Mouse (Mus musculus) right cerebral cortex, adult 18-20 months (tissue): ENCODE data around the gene Cacna2d4.
A peak's percentile ranks its signal among the peaks of the same experiment; 100 is the strongest.

ENCODE experiments used
- DNase-seq: peaks from one replicate; pipeline ENCODE4 v3.0.0; 2022; ENCODE audit warnings: mixed read lengths

Cacna2d4 gene

DNA sequence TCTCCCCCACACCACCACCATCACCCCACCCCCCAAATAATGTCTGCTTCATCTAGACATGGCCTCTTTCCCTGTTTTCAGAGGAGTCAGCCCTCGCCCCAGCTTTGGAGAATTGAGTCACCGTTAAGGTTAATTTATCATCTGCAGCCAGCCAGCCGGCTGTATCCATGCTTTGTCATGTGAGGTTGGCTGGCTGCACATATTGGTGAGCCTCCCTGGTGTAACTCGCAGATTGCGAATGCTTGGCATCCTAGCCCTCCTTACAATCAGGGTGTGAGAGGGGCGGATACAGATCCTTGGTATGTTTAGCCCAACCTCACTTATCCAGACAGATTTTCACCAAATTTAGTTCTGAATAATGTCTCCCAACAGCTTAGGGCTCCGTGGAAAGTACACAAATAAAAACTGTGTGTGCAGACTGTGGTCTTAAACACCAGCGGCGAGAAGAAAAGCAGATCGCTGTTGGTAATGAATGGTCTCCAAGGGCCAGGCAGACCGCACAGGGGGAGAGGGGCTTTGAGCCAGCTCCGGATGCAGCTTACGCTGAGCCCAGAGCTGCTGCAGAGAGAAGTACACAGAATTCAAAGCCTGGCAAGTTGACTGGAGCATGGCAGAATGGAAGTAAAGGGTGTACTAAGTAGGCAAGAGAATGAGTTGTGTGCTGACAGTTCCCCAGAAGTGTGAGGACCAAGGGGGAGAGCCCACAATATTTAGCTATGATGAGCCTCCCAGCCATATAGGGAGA is 11.7 kb upstream of the Cacna2d4 start:
- no peak for DNase-seq

DNA sequence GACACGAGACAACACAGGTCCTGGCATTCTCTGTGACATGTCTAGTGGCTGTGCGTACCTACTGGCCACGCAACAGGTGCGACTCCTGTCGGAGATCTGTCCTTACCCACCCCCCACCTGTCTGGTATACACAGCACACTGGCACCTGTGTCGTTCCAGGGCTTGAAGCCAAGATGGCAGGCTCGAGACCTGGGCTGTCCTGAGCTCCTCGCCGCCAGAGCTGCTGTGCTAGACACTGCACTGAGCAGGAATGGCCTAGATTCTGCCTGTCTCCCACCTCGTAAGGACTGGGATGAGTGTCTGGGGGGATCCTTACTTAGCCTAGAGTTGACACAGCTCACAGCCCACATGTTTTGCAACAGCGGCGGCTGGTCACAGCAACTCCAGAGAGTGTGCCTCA is 11.1 kb upstream of the Cacna2d4 start:
- no peak for DNase-seq

DNA sequence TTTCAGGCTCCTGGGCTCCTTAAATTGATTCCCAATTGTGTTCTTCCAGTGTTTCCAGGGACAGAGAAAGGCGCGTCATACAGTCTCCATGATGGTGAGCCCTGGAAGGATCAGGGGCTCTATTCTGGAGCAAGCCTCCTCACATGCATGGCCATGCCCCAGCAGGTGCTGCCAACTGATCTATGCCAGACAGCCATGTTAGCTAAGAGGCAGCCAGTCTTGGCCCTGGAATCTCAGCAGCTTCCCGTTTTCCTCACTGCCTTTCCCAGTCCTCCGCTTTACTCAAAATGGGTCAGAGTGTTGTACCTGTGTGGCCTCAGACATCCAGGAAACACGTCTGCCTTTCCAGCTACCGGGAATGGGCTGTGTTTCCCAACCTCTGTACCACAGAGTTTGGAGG is 10.6 kb upstream of the Cacna2d4 start:
- DNase-seq, result no peak

DNA sequence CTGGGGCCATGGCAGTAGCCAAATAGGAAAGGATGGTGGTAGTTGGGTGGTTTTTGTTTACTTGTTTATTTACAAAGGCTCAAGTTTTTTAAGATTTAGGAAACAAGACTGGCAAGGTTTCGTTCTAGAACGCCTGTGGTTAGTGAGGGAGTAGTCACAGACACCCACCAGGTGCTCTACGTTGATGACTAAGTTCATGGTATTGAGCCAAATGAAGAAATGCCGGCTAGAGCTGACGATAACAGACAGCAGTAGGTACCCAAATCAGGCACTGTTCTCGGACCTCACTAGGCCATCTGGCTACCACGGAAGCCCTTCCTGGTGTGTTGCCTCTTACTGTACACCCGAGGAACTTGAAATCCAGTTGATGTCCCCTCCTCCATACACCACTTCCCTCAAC is 9.3 kb upstream of the Cacna2d4 start:
- no peak for DNase-seq

DNA sequence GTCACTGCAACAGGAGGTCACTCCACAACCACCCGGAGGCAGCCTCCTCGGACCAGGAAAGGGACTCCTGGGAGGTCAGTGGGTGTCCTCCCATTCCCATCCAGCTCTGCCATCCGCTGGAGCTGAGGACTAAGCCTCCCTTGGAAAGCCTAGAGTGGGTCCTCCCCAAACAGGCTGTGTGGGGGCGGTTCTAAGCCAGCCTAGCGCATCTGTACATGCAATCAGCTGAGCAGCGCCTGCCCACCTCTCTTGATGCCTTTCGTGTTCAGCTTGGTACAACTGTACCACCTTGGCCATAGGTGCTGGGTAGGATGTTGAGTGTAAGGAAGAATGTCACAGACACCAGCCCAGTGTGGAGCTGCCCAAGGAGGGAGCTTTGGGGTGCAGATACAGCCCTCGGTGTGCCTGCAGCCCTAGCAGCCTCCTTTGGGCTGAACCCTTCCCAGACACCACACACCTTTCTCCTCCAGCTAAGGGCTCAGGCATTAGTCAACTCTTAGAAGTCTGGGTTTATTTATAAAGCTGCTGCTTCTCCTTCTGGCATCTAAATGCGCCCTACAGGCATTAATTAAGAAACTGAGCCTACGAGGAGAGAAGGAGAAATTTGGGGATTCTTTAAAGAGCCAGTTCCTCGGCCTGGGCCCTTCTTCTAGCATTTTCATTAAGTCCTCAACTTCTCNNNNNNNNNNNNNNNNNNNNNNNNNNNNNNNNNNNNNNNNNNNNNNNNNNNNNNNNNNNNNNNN is 7.3 kb upstream of the Cacna2d4 start:
- peak; percentile 54 for DNase-seq

DNA sequence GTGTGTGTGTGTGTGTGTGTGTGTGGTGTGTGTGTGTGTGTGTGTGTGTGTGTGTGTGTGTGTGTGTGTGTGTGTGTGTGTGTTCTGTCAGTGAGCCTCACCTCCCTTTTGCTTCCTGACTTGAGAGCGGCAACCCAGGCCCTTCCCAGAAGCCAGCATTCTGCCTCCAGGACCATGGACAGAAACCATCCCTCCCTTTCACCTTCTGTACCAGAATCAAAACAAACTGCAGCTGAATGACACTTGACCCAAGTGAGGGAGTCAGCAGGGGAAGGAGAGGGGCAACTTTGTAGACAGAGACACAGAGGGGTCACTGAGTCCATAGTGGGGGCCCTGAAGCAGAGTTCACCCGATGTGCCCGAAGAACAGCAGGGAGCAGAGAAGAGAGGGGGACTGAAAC is 3.3 kb upstream of the Cacna2d4 start:
- DNase-seq, result no peak

DNA sequence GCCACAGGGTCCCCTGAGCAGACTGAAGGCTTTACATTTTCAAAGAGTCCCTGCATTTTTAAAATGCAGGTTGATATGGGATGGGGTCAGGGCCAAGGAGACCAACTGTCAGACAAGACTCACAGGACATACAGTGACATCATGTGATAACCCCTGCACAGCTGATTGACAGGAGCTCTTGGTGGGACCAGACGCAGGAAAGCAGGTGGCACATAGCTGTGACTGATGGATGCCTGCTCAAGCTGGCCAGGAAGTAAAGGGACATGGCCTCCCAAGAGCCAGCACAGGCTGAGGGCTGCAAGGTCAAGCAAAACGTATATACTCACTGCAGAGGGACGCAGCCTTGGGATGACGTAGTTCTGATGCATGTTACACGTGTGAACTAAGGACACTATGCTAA is 885 bp upstream of the Cacna2d4 start:
- DNase-seq, result no peak

DNA sequence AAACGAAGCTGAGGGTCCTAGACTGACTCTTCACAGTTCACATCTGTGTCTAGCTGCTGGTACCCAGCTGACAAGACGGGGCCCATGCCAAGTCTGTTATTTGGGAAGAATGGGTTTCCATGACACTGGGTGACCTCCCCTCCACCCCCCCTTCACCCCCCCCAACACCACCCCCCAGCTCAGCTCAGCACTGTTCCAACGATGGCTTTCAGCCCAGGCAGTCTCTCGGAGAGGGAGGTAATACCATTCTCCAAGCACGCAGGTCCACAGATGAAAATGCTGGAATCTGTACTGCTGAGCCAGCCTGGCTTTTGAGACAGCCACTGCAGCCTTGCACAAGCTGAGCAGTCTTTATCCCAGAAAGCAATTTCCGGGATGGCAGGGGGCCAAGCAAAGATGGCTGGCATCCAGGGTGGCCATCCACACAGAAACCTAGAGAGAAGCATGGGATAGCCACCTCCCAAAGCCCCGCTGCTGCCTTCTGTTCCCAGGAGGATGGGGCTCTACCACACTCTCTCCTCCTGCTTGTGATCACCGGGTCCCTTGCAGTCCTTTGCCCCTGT is 1.2 kb downstream of the Cacna2d4 start:
- peak; percentile 67 for DNase-seq

DNA sequence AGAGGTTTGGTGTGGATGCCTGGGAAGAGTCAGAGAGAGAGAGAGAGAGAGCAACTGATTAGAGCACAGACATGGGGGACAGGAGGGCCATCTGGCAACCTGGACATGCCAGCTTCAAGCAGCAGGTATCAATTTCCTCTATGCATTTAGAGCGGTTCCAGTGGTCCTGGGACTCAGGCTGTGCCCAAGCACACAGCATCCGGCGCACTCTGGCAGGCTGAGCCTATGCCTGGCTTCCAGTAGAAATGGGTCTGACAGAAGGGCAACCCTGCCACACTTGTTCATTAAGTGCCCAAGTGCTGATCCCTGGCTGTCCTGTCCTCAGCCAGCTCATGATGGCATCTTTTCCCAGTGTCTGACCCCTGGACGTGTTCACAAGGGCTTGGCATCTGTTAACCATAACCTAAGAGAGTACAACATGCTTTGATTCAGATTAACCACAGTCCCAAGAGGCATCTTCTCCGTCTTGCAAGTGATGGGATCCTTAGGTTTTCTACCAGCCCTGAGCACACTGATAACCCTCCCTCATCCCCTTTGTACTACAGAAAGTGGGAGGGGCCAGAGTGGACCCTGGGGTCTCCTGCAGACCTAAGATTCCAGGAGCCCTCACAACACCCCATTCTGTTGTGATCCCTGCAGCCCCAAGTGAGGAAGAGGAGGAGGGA is 3.1 kb downstream of the Cacna2d4 start:
- no peak for DNase-seq

DNA sequence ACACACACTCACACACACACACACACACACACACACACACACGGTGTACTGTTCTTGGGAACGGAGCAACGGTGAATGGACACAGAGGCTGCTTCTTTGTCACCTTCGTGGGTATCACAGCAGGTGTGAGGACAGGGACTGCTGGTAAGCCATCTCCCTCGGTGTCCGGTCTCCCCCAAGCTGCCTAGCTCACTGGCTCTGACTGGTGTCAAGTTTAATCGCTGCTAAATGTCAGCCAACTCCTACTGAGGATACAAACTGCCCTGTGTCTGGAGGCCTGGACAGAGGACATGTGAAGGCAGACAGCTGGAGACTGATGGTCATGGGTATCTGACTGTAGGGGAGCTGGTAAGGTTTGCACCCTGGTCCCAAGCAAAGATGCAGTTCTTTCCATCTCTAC is 3.9 kb downstream of the Cacna2d4 start:
- no peak for DNase-seq

DNA sequence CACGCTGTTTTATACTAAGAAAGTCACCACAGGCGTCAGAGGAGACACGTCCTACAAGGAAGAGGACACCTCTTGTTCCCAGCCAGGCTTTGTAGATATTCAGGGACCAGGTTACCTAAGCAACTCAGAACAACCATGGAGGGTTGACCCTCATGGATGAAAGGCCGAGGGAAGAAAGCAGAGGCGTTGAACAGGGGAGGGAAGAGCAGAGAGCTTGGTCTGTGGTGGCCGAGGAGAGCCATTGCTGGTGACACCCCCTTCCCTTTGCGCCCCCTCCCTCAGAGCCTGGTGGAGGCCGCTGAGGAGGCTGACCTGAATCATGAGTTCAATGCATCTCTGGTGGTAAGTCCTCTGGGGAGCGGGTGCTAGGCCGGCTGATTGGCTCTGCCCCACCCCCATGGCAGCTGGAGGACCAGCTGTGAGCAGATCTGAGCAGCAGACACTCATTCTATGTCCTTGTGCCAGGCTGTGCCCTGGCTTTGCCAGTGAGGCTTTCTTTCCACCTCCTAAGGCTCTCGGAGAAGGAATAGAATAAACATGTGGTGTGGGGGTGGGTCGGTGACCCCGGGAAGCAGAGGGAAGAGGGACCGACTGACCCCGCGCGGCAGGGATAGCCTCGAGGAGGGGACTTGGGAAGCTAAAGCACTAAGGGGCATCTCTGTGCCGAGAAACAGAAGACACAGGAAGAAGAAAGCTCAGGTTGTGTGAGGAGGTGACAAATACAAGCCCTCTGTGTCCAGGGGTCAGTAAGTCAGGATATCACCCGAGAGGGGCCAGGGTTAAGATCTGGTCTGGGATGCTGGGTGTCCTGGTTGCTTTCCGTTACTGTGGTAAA is 4.8 kb downstream of the Cacna2d4 start:
- DNase-seq, result no peak

DNA sequence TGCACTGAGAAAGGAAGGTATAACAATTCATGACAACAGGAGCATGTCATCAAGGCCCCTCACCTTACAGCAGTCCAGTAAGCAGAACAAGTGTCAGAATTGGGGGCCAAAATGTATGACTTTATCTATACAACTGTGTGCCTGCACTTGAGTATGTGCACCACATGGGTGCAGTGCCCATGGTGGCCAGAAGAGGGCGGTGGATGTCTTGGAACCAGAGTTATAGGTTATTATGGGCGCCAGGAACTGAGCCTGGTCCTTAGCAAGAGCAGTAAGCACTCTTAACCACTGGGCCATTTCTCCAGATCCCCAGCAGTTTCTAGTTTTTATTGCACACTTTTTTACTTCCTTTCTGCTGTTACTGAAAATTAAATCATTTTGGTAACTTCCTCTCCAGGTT is 9.8 kb downstream of the Cacna2d4 start:
- DNase-seq, result no peak

DNA sequence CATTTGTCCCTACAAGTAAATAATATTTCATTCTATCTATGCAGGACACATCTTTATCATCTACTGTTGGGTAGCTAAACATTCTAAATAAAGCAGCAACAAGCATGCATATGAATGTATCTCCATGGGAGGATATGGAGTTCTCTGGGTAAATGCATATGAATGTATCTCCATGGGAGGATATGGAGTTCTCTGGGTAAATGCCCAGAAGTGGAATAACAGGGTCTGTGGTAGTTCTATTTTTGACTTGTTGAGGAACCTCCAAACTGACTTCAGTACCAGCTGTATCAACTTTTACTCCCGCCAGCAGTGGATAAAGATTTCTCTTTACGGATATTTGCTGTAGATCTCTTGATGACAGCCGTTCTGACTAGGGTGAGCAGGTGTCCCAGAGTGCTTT is 12.3 kb downstream of the Cacna2d4 start:
- DNase-seq, result no peak

DNA sequence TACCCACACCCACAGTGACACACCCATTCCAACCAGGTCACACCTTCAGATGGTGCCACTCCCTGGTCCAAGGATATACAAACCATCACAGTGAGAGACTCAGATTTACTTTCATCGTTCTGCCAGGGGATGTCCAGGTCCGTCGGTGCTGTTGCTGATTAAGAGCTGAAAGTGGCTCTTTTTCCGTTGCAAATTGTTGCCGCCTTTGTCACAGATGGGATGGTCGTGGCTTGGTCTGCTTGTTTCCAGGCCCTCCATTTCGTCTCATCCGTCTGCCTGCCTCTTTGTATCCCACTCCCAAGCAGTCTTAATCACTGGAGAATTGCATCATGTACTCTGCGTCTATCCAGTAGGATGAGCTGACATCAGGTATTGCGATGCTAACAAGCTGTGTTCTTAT is 13.4 kb downstream of the Cacna2d4 start:
- DNase-seq, result no peak

DNA sequence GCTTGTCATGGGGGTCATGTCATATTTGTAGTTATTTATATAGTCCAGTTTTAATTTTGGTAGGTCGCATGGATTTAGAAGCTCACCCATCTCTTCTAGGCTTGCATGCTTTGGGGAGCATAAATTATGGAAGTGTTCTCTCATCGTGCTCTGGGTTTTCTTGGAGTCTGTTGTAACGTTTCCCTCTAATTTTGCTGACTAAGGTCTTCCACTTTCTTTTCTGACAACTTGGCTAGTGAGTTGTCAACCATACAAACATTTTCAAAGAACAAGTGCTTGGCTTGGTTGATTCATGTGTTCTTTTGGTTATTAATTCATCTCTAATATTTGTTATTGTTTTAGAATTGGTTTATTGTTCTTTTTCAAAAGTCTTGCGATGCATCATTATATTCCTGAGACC is 15.4 kb downstream of the Cacna2d4 start:
- no peak for DNase-seq

DNA sequence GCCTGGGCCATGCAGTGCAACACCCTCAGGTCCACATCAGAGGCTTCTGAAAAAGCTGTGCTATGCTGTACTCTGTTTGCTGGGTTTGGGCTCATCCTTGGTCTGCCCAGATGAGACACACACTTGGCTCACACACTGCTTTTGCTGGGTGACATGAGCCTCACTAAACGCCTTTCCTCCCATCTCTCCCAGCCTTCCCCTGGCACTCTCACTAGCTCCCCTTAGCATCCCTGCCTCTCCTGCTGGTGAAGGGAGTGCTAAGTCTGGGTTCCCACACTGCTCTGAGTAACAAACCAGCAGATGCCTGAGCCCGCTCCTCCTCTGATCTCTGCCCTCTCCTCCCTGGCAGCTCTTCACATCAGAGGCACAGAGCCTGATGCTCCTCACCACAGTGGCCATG is 40.4 kb downstream of the Cacna2d4 start:
- no peak for DNase-seq

DNA sequence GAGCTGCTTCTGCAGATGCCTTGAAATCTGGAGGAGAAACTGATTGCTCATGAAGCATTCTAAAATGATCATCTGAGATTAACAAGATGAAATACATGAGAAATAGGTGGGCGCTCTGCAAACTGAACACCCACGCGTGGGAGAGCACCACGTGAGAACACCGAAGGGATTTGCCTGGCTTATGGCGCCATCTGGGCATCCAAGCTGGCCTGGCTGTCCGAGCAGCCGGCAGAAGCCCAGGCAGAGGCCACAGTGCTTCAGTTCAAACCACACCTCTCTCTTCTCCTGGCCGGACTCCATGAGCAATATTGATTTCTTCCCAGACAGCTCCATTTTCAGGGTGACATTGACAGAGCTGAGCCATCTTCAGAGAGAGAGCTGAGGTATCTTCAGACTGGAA is 44.4 kb downstream of the Cacna2d4 start:
- DNase-seq, result peak; percentile 79

DNA sequence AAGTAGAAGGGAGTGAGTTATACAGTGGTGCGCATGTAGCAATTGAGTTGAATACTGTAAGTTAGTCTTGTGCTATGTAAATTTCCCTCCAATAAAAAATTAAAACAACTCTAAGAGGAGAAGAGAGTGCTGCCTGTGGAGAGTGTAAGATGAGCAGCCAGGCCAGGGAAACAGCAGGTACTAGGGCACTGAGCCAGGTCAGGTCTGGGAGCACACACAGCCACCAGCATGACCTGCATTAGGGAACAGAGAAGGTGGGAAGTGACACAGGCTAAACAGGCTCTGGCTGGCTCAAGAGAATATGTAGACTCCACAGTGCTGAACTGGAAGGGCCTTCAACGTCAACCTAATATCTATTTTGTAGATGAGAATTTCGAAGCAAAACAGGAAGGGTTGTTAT is 65.0 kb downstream of the Cacna2d4 start:
- no peak for DNase-seq

DNA sequence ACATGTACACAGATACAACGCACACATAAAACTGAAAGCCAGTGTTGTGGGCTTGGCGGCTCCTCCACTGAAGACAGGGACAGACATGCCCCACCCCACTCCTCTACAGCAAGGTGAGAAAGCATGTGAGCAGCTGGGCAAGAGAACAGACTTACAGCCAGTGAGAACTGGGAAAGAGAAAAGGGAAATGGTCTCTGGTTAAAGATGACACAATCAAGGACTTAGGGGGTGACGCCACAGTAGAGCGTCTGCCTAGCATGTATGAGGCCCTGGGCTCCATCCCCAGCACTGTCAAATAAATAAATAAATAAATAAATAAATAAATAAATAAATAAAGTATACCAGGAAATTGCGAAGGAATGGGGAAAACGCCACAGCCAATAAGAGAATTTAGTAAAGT is 67.0 kb downstream of the Cacna2d4 start:
- DNase-seq, result no peak

DNA sequence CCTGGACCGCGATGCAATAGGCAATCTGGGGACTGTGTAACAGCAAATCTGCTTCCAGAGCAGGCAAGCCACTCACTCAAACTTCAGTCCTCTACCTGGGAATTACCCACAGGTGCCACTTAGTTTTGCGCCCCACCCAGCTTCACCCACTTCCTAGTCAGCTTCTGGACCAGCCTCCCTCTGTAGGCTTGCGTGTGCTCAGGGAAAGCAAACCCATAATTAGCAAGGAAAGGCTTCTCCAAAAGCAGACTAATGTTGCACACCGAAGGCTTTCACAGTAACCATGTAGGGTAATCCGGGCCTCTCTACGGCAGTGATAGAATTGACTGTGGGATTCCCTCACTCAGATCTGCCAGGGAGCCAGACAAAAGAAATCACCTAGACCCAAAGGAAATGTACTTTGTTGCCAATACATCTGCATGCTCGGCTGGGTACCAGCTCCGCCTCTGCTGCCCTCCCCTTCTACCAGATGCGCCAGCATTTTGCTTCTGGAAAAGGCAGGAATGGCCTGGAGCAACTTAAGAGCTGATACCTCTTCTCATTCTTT is 71.6 kb downstream of the Cacna2d4 start:
- no peak for DNase-seq

DNA sequence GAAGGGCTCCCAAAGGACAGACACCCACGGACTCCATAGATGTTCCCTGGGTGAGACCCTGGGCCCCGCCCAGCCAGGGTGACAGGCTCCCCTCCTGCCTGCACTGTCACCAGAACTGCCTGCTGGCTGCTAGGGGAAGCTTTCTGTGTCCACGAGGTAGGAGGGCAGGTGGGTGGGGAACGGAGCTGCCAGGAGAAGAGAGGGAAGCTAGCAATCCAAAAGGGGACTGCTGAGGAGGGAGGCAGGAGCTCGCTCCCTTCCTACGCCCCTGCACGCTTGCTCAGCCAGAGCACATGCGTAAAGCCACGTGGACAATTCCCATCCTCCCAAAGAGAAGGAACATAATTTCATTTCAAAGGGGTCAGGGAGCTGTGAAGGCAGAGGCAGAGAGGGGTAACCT is 73.8 kb downstream of the Cacna2d4 start:
- DNase-seq, result peak; percentile 90

DNA sequence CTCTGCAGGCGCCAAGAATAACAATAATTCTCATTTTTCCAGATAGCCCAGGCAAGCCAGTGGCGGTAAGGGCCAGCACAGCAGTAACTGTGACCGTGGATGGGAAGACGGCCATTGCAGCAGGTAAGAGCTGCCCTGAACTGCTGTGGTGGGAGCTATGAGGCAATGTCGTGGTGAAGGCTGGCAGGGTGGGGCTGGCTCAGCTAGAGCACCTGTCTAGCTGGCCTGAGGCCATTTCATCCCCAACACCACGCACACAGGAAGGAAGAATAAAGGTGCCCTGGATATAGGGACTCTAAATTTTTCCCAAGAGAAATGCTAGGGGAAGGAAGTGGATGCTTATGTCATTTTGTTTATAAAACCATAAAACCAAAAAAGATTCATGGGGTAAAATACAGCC is 76.1 kb downstream of the Cacna2d4 start:
- no peak for DNase-seq

DNA sequence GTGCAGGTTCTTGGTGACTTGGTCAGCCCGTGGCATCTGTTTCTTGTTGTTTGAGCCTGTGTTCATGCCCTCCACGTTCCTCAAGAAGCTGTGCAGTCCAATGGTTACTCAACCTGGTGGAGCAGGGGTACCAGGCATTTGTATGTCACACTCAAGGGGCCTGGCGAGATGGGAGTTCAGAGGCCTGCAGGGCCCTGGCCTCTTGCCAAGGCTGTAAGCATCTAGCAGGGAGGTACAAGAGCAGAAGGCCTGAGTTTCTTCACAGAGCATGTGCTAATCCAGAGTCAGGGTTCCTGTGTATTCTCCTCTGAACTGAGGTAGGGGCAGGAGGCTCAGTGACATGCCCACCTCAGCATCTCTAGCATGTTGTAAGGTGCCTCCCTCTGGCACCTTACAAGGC is 76.8 kb downstream of the Cacna2d4 start:
- no peak for DNase-seq
